Mouse (Mus musculus) natural killer cell, adult 2 months (primary cell): Measurements from ENCODE around the gene N4bp2l1.
A peak's percentile ranks its signal among the peaks of the same experiment; 100 is the strongest.

Experiments used
- DNase-seq, 2 experiments: peaks; one replicate each; pipeline ENCODE4 v3.0.0; 2022; ENCODE audit warnings: low spot score in 2 of 2

N4bp2l1 gene

DNA sequence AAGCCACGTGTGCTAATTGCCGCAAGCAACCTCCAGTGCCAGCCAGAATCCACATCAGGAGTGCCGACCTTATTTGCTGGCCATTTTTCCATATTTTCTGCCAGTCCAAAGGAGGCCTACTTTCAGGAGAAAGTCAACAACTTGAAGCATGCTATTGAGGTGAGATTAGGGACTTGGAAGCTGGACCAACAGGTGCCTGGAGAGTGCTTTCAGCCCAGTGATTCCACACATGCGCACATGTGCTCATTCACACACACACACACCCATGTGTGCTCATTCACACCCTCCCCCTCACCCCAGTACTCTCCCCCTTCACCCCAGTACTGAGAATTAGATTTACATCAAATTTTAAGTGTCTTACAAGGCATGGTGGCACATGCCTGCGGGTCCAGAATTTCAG, 30.0 kb downstream of the N4bp2l1 start:
- DNase-seq, result no peak

DNA sequence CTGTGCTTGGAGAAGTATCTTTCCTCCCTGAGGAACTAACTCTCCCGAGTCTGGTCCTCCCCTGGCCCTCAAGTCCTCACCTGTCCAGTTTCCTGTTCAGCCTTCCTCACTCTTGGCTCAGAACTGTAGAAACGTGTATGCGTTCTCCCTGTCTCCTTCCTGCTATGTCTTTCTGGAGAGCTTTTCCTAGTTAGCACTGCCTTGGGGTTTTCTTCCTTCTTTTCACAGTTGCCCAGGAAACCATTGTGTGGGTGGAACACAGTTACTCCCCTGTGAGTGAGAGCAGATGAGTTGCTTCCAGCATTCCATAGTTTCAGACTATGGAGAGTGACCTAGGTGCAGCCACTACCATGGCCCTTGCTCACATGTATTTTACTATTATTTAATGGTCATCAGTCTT, 30.8 kb downstream of the N4bp2l1 start:
- no peak for DNase-seq

DNA sequence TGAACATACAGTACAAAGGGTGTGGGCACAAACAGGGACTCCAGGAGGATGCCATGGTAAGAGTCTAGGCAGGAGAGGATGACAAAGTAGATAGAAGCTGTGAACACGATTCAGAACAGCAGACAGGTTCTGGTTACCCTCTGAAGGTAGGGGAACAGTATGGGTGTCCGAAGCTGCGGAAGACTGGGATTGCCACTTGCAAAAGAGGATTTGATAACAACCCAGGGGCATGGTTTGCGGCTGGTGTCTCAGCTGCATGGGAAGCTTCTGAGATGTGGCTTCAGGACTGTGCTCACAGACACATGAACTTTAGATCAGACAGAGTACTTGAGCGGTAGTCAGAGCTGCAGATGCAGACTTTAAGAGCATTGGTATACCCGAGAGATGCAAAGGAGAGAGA, 32.6 kb downstream of the N4bp2l1 start:
- DNase-seq, result no peak

DNA sequence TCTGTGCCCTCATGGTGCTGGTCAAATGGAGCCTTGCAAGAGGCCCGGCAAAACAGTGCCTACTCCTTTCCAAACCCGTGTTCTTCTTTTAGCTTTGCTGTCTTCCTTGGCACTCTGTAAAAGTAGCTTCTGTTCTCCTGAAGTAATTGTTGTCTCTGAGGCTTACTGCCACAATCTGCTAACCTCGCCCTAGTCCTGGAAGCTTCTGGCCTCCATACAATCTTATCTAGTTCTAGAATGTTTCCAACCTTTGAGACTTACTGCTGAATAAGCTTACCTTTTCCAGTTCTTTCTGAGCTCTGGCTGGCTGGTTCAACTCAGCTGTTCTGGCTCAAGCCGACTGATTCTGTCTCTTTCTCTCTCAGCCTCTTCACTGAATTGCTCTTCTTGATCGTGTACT, 35.2 kb downstream of the N4bp2l1 start:
- no peak for DNase-seq

DNA sequence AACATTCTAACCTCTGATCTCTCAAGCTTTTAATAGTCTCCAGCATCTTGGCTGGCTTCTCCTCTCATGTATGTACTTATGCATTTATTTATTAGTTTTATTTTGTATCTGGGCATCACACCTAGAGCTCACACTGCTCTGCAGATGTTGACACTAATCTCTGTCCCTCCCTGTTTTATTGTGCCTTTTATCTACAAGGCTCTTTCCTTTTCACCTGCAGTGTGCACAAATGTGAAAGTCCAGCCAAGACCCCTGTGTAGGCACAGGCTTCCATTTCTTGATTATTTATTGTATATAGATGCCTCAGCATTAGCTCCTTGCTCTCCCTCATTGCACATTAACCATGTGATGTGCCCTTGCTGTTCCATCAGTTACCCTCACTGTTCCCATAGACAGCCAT, 35.6 kb downstream of the N4bp2l1 start:
- DNase-seq, result no peak

DNA sequence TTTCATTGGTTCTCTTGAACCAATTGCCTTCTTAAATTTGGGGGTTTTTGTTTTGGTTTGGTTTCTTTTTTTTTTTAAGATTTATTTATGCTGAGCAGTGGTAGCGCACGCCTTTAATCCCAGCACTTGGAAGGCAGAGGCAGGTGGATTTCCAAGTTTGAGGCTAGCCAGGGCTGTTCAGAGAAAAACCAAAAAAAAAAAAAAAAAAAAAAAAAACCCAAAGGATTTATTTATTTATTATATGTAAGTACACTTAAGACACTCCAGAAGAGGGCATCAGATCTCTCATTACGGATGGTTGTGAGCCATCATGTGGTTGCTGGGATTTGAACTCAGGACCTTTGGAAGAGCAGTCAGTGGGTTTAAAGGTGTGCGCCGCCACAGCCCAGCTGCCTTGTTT, 36.1 kb downstream of the N4bp2l1 start:
- no peak for DNase-seq

DNA sequence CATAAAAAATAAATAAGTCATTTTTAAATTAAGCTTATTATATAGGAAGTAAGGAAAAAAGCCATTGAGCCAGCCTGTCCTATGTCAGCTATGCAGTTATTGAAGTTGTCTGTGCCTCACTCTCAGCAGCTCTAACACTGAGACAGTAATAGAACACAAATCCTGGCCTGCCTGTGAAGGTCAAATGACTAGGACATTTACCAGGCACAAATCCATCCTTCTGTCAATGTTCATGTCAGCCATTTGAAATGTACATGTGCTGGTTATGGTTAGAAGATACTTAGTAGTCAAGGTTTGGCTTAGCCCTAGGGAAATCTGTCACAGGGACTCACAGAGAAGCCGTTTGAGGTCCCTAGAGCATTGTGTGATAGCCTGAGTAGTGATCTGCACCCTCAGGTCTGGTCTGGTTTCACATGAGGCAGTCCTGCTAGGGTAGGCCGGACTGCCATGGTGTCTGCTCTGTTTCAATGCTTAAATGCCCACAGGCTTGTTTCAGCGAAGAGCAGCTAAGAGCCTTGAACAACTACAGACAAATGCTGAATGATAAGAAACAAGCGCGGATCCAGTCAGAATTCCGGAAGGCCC, 37.4 kb downstream of the N4bp2l1 start:
- no peak for DNase-seq

DNA sequence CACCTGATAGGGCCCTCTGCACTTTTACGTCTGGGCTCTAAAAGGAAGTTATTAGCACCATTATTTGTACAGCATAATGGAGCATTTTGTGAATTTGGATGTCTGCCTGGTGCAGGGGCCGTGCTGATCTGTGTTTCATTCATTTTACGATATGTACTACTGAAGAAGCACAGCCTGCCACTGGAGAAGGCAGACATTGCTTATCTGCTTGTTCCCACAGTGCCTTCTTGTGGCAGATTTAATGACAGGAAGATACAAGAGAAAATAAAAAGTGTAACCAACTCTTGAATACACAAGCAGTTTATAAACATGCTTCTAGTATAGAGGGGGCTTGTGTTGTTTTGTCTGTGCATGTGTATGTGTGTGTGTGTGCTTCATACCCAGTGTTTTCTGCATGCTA, 45.4 kb downstream of the N4bp2l1 start:
- no peak for DNase-seq

DNA sequence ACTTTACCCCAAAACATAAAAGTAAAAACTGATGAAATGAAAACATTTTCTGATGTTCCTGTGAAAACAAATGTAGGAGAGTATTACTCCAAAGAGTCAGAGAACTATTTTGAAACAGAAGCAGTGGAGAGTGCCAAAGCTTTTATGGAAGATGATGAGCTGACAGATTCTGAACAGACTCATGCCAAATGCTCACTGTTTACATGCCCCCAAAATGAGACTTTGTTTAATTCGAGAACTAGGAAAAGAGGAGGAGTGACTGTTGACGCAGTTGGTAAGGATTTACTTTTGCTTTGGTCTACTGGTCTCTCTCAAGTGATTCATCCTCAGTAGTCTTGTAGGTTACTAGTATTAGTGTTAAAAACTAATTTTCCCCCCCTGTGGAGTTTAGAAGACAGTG, 53.8 kb downstream of the N4bp2l1 start:
- no peak for DNase-seq

DNA sequence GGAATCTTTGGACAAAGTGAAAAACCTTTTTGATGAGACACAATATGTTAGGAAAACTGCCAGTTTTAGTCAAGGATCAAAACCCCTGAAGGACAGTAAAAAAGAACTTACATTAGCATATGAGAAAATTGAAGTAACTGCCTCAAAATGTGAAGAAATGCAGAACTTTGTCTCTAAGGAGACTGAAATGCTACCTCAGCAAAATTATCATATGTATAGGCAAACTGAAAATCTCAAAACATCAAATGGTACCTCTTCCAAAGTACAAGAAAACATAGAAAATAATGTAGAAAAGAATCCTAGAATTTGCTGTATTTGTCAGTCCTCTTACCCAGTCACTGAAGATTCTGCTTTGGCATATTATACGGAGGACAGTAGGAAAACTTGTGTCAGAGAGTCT, 55.7 kb downstream of the N4bp2l1 start:
- DNase-seq, result no peak

DNA sequence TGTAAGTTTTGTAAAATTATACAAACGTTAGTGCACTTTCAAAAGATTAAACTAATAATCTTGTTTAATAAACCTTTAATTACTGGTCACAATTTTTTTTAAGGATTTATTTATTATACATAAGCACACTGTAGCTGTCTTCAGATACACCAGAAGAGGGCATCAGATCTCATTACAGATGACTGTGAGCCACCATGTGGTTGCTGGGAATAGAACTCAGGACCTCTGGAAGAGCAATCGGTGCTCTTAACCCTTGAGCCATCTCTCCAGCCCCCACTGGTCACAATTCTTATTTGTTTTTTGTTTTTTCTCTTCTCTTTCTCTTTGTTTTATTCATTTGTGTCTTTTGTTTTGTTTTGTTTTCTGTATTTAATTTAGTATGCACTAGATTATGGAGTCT, 71.7 kb downstream of the N4bp2l1 start:
- DNase-seq, result no peak

DNA sequence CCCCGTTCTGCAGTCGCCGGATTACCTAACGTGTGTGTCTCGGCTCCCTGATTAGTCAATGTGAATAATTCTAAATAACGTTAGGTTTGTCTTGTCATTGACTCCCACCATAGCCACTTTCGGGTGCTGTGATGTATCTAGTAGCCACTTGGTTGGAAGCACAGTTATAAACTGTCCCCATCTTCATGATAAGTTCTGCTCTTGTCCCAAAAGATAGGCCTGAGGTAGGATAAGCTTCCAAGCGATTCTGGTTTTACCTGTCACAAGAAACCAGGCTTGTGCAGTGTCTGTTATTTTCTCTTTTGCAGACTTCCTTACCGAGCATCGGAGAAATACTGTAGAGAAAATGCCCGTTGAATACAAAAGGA, 74.1 kb downstream of the N4bp2l1 start:
- DNase-seq, result no peak

DNA sequence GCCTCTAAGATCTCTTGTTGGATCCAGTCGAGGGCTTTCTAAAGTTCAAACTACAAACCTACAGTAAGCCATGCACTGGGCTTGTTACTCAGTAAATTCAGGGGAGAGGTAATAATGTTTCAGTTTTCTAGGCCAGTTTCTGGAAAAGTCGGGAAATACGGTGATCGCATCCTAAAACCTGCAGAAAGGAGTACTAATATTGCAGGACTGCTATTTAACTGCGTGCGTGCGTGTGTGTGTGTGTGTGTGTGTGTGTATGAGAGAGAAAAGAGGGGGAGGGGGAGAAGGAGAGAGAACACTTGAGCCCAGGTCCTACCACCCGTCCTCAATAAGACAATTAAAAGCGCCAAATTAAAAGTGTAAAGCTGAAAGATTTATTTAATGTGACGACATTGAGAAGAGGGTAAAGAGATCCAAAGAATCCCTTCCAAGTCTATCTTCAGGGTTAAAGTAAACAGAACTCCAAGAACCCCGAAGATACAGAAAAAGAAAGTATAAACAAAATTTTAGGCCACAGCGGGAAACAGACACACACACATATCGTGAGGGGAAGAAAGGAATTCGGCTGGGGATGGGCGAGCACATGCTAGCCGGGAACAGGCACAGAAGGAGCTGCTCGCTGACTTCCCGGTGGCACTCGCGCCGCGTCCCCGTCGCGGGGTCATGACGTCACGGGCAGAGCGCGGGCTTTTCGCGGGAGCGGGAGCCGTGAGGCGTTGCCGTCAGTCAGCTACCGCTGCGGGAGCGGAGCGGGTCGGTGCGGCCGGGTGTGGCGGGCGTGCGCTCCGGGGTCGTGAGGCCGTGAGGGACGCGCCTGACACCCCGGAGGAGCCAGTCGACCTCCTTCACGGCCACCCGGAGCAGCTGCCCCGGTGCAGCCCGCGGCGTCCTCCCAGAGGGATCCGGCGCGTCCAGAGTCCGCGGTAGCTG, 74.8 kb downstream of the N4bp2l1 start, which contains the start of gene Brca2:
Gene Brca2, plus strand, starts transcription at position 694 of the 930 bp plus-strand sequence.
- DNase-seq, result peak; percentile 77 to 83
